Mouse (Mus musculus): ENCODE measurements around the gene Fam72a.

Gene Fam72a

DNA sequence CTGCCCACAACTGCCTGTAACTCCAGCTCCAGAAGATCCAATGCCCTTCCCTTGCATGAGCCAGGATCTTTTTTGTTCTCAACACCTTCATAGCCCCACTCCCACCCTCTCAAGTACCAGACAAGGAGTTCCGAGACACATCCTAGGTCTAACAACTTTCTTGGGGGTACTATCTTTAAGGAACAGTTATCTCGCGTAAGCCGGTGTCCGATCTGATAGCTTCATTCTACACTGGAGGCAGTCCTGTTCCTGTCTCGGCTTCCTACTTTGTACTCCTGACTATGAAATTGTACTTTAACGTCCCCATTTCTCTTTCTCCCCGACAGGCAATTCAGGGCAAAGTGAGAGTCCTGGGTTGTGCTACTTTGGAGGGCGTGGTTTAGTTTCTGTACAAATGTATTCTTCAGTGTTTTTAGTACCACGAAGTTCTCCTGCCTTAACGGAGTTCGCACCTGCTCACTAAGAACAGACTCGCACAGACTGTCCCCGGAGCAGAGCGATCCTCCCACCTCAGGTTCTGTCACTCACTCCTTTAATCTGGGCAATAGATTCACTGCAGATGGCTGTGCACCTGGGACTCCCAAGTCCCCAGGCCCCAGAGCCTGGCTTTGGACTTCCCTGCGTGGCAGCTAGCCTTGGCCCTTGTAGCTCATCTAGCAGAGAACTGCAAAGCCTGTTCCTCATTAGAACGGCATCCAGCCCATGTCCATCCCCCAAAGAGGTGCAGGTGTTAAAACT lies 51.4 kb downstream of the Fam72a start:
- no peak for DNase-seq (ENCODE audit: inconsistent ontology term)

DNA sequence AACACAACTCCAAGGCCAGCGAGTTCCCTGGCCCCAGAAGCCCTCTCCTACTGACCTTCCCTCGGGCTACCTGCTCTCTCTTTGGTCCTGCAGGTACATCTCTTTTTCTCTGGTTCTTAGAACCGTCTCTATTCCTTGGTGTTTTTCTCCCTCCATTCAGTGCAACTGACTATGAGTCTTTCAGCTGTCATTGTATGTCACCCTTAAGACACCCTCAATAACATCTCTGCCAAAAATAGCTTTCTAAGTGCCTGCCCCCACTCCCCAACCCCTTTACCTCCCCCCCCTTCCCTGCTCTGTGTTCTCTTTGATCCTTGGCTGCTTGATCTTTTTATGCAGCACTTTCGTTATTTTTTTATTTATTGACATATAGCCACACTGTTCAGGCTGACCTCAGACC lies 52.7 kb downstream of the Fam72a start:
- DNase-seq (ENCODE audit: inconsistent ontology term) = no peak

DNA sequence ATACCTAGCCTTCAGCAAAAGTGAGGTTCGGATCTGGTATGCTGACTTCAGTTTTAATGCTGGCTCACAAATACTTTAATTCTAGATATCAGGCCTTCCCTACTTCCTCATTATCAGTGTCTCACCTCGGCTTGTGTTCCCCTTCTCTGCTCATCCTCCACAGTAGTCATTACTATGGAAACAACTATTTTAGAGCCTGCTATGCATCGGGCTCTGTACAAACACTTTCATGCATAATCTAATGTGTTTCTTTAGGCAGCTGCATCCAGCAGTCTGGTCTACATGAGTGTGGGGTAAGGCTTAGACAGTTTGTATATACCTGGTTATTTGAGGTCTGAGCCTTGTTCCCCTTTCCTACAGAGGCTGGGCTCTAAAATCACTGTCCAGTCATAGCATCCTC lies 55.9 kb downstream of the Fam72a start:
- DNase-seq (ENCODE audit: inconsistent ontology term) = no peak

DNA sequence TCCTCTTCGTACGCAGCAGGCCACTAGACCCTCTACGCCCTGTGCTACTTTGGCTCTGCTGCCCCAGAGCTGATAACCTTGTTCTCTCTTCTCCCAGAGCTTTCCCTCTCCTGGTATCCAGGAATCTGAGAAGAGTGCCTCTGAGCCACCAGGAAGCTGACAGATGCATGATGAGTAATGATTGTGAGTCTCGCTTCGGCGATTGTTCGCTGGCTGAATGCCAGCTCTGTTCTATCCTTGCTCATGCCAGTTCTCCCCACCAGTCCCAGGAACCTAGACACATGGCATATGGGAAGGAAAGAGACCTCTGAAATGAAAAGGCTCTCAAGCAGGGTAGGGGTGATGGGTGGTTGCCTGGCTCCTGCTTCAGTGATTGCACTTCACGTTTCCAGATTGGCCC lies 59.1 kb downstream of the Fam72a start:
- DNase-seq (ENCODE audit: inconsistent ontology term) = peak; percentile 48

Measured in Muller cell, postnatal 12 days (primary cell).